Mouse (Mus musculus) CD4-positive, CD25-positive, alpha-beta regulatory T cell, adult 4 months (primary cell): Measurements from ENCODE around the gene Tmem37. TPM values are rescaled to one million over a fixed set of nuclear protein-coding genes. Genes with fewer than 3 reads are reported as not detected.

Source experiments
- ATAC-seq: one replicate; pipeline ENCODE4 v1.8.0; 2017
- polyA plus RNA-seq, 2 experiments: library from polyadenylated mRNA; unstranded; fragments of 100-300 nt; shearing (Covaris generic); gene quantifications; one replicate each; pipeline ENCODE4 v1.2.1; 2017

The Tmem37 gene
- 1 to 10 TPM in 1 of 2 experiments, under 1 TPM in 1; 0.98 to 2.2 TPM for polyA plus RNA-seq

DNA sequence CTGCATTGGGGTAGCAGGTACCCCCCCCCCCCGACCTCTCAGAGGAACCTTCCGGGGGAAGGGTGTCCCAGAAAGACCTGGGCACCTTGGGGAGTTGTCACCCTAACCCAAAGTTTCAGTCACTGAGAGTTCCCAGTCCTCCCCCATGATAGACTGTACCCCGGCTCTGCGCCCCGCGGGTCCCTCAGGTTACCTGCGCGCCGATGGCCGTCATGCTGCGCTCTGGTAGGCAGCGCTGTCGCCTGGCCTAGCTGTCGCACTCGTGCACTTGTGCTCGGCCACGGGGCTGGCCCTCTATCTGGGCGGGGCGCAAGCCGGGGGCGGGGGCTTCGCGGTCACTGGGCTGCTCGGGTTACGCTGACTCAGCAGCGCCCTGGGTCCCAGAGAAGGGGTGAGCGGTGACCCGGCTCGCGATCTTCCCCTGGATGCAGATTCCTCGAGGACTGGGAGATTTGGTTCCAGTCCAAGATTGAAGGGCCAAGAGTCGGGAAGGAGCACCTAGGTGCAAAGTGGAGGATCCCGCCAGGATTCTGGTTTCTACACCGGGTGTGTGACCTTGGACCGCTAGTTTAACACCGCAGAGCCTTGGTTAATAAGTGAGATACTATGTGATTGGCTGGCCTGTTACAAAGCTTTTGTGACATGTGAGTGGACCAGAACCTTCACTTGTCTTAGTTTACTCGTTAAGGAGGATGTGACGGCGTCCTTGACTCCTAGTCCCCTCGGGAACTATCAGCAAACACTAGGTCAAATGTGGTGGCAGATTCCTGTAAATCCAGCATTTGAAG is at the start of gene Tmem37:
TSS of gene Tmem37 (minus strand) at position 556 of the 788 bp plus-strand sequence.
- peak; percentile 53 for ATAC-seq

DNA sequence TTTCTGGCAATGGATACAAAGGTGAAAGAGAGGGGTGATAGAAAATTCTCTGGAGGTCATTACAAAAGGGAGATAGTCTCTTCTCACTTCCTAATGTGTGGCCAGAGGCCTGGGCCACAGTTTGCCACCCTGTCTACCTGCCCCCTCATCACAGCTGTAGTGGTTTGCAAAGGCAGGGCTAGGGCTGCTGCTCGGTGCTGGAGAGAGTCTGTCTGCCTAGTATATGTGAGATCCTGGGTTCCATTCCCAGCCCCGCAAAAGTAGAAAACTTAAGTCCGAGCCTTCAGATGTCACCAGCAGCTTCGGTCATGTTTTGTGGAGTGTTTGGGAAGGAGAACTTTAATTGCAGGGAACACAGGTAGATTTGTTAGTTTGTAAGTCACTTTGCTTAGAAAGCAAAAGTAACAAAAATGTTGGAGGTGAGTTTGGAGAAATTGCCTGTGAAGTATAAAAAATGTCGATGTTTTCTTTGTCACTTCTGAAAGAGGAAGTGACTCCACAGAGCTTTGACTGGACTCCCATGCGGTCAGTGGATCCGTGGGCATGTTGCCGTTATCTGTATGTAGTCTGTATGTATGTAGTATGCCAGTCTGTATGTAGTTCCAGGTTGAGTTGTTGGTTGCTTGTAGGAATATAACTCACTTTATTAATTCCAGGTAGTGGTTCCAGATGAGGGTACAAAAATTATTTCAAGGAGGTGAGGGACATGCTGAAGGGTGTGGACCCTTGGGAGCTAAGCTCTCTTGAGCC is 48.9 kb upstream of the Tmem37 start:
- ATAC-seq: no peak

DNA sequence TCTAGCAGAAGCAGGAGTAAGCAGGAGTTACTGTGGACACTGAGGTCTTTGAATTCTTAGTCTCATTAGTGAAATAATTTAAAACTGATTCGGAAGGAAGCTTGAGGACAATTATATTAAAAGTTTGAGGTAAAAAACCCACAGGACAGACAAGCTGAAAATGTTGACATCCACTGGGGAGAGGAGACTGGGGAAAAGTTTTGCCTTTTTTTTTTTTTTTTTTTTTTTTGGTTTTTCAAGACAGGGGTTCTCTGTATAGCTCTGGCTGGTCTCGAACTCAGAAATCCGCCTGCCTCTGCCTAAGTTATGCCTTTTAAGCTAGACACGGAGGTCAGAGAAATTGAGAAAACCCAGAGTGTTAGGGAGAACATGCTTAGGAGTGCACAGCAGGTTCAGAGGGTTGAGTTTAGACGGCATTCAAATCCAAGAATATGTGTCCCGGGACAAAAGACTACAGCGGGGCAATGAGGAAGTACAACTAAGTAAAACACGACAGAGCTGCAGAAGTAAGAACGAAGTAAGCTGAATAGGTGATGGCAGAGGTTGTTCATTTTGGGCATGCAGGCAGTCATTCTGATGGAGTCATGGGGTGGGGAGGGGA is 48.2 kb upstream of the Tmem37 start:
- no peak for ATAC-seq

DNA sequence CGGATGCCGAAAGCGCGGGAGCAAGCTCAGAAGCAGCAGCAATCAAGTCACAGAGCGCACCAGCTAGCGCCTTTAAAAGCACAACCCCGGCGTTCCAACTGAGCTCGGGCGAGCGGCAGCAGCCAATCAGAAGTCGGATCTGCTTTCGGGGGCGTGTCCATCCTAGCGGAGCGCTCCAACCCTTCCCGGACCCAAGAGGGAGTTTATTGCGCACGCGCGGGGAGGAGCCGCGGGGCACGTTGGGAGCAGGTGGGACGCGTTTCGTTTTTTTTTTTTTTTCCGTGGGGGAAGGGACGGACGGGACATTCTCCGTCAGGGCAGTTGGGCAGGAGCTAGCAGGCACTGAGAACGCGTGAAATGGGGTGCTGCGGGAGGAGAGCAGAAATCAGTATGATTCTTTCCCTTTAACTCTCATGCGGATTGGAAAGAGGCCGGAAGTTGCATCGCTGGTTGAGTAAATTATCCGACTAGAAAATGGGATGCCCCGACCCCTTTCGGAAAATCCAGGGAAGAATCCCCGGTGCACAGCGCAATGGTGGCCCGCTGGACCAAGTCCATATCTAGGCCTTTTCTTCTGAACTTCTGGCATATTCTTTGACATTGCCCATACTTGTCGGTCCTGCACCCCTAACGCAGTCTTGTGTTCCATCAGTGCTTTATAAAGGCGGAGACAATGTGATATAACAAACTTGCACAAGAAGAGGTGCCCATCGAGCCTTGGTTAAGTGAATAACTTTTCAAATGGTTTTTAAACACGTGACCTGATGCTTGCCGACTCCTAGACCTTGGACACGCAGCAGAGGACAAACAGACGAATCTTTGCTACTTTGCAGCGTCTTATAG is 47.3 kb upstream of the Tmem37 start, which contains the start of the genes Dbi and 3110009E18Rik:
TSS of gene Dbi (minus strand) at position 110 of the 843 bp plus-strand sequence.
TSS of gene 3110009E18Rik (plus strand) at position 219 of the 843 bp plus-strand sequence.
- peak; percentile 99 for ATAC-seq

DNA sequence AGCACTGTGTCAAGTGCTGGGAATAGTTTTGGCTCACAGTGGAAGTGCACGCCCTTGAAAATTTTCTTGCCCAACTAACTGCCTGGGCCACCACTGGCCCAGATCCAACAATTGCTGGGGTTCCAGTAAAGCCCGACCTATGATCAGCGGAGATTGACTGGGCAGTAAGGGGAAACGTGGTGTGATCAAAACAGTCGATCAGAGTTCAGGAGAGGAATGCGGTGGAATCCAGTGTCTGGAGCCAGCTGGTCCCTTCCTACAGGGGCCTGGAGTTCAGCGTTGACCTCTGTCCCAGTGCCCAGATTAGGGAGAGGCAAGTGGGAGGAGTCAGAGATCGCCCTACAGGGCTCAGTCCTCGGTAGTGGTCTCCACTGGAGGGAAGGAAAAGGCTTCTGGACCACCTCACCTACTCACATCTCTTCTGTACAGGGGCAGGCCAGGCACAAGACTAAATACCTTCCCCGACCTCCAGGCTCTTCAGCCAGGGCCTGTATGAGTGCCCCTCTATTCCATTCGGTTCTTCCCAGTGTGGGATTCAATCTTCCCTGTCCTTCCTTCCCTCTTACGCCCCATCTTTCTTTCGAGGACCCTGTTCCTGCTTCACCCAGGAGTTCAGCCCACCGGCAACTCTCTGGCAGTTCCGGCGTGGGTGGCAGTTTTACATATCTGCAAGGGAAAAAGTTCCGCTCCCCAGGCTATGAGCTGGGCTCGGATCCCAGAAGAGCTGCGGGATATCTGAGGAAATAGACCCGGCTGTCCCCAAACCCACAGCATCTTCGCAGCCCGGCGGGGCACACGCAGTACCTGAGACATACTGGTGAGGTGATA is 46.5 kb upstream of the Tmem37 start:
- no peak for ATAC-seq

DNA sequence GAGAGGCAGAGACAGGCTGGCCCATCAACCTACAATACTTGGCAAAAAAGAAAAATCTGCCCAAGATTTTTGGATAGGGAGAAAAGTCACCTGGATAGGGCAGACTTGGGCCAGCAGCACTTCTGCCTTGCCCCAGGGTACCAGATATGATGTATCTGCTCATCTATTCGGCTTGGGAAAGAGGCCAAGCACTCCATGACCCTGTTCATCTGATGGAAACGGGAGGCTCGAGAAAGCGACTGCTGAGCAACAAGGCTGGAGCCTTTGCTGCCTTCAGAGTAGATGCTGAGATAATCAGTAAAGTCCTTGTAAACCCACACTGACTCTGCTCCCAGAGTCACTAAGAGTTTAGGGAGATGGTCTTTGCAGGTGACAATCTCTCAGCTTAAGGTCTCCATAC is 45.5 kb upstream of the Tmem37 start:
- ATAC-seq: no peak

DNA sequence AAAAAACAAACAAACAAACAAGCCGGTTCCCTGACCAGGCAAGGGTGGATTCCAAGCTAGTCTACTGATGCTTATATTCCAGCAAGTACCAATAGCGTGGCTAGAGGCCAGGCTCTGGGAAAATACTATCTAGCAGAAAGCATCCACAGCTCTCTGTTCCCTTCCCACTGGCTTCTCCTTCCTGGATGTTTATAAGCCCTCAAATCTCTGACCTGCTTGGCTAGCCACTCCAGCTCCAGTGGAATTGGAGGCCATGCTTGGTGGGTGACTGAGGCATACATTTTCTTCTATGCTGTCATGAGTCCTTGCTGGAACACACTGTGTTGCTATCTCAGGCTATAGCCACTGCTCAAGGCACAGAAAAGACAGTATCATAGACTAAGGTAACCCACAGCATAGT is 45.0 kb upstream of the Tmem37 start:
- no peak for ATAC-seq

DNA sequence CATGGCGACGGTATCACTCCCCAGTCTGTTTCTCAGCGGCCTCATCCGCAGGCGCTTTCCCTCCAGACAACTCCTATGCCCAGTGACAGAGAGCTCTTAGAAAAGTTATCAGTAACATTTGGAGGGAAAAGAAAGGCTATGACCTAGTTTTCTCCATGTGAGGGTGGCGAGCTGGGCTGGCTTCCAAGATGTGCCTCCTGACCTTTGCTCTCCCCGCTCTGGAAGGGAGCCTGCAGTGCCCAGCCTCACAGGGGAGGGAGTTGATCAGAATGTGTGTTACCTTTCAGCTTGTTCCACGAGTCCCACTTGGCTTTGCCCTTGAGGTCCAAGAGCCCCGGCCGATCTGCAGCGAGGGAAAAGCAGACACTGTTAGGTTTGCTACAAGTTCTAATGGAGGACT is 42.2 kb upstream of the Tmem37 start:
- no peak for ATAC-seq

DNA sequence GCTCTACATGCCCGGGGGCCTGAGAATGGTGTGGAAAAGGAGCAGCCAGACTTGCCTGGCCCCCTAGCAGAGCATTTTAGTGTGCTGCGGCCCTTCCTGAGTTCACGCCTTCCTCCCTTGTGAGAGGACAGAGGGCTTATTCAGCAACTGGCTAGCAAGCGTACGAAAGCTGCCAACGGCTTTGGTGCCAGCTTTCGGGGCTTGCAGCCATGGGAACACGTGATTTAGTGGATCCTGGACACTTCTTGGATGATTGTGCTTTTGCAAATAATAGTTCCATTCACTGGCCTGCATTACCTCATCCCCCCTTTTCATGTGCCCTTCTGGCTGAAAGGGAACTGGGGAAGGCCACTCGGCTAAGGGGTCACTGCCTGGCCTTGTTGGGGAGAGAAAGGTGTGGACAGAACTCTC is 41.8 kb upstream of the Tmem37 start:
- no peak for ATAC-seq

DNA sequence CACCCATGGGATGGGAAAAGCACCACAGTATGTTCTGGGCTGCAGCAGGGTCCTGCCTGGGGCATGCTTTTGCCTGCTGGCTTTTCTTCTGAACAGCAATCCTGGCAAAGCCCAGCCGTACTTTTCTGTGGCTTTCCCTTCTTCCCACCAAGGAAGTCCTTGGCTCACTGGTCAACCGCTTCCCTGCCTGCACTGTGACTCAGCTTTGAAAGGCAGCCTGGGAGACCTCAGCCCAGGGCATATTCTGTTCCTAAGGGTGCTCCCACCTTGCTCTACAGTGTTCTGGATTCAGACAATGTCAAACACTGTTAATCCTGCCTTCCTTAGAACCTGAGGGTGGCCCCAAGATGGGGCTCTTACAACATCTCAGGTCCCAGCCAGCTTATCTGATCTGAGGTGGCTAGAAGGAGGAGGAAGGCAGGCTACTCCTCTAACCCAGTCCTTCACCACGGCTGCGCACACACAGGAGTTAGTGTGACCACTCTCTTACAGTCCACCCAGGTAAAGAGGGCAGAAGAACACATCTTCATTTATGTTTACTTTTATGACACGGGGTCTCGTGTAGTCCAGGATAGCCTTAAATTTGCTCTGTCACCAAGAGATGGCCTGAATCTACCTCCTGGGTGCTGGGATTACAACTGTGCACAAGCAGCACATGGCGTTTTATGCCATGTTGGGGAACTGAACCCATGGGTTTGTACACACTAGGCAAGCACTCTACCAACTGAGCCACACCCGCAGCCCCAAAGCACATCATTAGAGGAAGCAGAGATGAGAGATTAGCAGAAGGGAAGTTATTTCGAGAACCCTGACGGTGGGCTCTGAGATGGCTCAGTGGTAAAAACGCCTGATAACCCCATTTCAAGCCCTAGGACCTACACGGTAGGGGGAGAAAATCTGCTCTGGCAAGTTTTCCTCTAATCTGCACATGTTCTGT is 38.6 kb upstream of the Tmem37 start:
- ATAC-seq: no peak

DNA sequence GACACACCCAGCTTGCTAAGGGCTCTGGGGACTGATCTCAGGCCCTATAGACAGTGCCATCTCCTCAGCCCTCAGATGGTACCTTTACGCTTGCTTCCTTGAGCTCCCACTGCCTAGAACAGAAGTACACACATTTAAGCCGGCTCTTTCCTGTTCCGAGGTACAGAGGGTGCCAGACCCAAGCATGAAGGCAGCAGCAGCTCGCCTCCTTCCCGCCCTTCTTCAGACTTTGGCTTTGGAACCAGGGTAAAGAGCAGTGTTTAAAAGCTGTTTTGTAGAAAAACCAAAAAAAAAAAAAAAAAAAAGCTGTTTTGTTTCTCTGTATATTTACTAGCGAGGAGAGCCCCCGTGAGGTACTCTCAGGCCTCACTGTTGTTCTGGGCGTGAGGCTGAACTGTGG is 37.9 kb upstream of the Tmem37 start:
- no peak for ATAC-seq

DNA sequence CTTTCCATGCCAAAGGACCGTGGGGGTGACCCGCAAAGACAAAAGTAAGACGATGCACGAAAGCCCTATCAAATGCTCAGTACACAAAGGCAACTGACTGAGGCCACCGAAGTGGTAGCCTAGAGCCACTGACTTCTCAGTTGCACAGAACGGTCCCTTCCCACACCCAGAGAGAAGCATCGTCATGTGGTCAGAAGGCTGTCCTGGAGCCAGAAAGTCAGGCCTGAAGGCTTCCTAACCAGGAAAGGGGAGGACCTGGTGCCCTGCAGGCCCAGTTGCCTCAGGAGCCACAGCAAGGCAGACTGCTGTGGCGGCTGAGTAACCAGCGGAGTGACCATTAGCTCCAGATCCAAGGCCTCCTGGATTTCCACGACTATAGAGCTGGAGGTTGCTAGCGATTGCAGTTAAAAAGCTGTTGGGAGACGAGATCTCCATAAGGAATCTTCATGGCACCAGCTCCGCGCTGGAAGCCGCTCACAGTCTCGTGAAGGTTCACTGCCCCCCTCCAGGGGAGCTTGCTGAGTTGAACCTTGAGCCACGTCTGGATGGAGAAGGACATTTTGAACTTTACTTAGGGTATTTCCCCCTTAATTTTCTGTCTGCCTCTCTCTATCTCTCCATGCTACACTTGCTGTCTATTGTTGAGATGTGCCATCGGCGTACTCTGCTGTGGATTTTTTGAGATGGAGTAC is 36.0 kb upstream of the Tmem37 start:
- ATAC-seq: no peak

DNA sequence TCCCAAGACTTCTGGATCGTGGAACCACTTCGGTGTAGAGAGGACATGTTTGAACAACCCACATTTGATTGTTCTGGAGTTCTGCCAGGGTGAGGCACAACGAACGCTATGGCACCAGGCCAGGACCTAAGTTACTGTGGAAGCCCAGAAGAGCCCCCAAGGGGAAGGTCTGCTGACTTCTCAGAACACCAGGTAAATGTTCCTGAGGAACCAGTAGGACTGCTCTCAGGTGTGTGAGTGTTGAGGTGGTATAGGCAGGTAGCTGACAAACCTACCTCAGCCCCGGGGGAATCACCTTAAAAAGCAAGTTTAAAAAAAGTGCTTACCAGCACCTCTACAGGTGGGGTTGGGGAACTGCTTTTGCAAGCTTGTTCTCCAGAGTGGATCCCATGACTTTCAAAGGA is 31.7 kb upstream of the Tmem37 start:
- ATAC-seq: peak; percentile 69

DNA sequence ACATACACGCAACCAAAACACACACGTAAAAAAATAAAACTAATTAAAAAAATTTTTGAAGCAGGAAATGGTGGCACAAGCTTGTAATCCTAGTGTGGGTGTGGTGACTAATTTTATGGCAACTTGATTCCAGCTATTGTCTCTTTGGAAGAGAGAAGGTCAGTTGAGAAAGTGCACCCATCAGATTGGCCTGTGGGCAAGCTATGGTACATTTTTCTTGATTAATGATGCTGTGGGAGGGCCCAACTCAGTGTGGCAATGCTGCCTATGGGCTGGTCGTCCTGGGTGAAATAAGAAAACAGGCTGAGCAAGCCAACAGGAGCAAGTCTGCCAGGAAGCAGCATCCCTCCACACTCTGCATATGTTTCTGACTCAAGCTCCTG is 27.3 kb upstream of the Tmem37 start:
- no peak for ATAC-seq

DNA sequence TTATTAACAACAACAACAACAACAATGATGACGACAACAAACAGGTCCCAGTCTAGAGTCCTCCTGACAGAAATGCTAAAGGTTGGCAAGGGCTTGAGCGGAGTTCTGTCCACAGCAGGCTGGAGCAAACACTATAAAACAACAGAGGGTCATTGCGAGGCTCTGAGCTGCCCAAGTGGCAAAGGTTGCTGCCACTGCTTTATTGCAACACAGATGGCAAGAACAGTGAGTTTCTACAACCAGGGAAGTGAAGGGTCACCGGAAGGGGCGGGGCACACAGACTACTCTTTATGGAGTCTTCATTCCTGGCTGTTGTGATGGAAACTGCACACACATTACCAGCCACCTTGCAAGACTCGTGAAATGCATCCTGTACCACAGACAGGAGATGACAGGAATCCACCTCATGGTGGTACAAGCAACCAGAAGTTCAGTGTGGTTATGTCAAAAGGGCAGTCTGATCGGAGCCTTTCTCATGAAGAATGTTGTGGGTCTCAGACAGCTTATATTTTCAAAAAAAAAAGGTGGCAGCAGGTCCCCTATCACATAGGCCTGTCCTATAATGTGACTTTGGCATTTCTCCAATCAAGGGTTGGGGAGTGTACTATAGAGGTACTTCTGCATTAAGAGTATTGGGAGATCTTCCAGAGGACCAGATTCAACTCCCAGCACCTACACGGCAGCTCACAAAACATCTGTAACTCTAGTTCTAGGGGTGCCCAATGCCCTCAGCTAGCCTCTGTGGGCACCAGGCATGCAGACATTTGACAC is 26.8 kb upstream of the Tmem37 start:
- ATAC-seq: no peak

DNA sequence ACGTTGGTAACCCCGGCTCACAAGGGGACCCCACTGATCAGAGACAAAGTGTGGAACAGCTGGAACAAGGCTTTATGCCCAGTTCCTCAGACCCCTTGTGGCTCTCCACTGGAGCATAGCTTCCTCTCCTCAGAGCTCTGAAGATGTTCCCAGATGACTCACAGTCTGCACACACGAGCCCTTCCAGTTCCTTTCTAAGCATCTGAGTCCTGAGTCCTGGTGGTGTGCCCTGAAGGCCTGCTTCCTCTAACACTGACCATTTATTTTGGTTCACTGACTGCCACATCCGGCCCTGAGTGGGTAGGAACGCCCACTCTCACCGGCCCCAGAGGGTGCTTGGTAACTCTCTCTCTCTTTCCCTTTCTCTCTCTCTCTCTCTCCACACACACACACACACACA is 25.6 kb upstream of the Tmem37 start:
- peak; percentile 42 for ATAC-seq

DNA sequence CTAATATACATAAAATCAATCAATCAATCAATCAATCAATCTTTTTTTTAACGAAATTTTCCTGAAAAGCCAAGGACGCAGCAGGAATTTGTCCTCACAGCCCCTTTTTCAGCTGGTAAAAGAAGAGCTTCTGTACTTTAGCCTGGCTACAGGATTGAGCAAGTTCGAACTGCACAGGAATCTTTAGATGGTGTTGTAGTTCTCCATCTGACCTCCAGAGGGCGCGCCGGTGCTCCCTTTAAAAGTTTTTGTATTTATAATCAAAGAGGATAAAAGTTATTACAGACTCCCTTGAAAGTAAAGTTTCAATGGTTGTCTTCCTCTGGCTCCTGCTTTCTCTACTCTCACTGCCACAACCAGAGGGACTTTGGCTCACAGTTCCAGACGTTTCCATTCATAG is 24.5 kb upstream of the Tmem37 start:
- peak; percentile 45 for ATAC-seq

DNA sequence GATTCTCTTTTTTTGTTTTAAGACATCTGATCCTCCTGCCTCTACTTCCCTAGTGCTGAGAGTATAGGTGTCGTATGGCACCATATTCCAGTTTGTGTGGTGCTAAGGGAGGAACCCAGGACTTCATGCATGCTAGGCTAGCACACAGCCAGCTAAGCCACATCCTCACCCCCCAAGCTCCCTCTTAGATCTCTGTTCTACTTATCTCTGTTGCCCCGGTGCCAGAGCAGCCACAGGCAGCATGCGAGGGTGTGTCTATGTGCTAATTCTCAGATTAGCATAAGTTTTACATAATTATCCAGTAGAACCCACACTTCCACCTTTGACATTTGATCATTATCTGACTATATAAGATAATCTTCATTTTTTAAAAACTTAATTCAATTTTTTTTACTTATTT is 21.0 kb upstream of the Tmem37 start:
- no peak for ATAC-seq
